Mouse (Mus musculus): ENCODE results near the gene Apom.

Apom gene

DNA sequence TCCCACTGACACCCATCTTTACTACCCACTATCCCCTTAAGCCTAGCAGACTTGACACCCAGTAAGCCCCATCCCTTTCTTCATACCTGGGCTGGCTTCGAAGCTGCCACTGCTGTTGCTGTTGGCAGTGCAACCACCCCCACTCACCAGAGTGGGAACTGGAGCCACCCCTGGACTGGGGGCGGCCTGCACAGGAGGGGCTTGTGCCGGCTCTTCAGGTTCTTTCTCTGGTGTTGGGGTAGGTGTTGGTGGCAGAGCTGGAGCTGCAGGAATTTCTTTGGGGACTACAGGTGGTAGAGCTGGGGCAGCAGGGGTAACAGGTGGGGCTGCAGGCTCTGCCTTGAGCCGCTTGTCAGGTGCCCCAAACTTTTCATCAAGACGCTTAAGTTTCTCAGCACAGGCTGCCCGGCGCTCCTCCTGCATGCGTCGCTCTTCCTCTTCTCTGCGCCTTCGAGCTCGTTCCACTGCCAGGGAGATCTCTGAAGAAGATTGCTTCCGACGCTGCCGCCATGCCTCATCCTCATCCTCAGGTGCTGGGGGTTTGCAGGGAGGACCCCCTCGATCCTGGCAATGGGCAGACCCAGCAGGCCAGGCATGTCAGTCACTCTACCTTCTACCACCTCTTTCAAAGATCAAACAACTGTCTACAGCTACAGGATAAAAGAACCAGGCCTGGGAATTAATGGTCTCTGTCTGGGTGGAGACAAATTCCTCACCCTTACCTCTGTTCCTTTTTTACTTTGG, 27.2 kb upstream of the Apom start:
- no peak for DNase-seq (ENCODE audit: low spot score in 2 of 2)

GRCm38 (mm10) chr17:35157661-35158175, 25.9 kb upstream of the Apom start:
- no peak for DNase-seq (ENCODE audit: low spot score in 2 of 2)

- no peak for DNase-seq (ENCODE audit: low spot score in 2 of 2)
These were observed 25.4 kb upstream of the Apom start for GRCm38 (mm10) chr17:35157254-35157653.

- no peak for DNase-seq (ENCODE audit: low spot score in 2 of 2)
These were observed 24.8 kb upstream of the Apom start for GRCm38 (mm10) chr17:35156461-35157200.

DNA sequence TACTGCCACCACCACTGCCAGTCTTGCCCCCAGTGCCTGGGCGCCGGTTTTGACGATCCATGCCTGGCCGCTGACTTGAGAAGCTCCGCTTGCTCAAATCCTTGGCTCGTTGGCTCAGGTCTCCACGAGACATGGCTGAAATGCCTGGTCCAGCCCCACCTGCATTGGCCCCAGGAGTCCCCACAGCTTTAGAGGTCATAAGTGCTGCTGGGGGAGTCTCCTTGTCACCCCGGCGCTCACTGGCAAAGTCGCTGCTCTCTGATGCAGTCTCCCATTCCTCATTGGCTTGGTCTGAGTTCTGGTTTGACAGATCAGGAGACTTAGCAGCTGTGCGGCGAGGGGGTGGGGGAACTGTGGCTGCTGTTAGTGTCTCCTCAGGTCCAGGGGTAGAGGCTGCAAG, 23.6 kb upstream of the Apom start:
- no peak for DNase-seq (ENCODE audit: low spot score in 2 of 2)

DNA sequence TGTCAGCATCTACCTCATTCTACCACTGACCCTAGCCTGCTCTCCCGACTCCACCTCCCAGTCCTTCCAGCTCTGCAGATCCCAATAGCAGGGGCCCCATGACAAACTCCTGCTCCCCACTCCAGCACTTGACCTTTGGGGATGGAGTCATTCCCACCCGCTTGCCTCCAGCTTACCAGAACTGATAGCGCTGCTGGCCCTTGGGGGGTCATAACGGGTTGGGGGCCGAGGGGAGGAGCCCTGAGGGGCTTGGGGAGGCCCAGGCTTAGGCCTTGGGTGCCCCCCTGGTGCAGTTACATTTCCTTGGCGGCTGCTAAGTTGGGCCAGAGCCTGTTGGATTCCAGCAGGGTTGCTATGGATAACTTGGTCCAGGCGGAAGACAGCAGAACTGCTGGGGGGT, 22.8 kb upstream of the Apom start:
- no peak for DNase-seq (ENCODE audit: low spot score in 2 of 2)

DNA sequence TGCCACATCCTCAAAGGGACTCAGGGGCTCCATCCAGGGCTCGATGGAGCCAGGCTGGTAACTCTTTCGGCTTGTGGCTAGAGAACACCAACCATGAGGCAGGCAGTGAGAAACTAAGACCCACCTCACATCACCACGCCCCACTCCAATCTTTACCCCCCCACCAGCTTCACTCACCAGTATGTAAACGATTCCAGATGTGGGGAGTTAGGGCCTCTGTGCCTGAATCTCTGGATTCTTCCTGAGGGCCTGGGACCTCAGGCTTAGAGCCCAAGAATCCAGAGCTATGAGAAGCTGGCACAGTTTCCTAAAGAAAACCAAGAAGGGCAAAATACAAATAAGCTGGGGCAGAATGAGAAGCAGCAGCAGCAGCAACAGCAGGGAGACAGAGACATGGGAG, 22.1 kb upstream of the Apom start:
- DNase-seq (ENCODE audit: low spot score in 2 of 2) = no peak

DNA sequence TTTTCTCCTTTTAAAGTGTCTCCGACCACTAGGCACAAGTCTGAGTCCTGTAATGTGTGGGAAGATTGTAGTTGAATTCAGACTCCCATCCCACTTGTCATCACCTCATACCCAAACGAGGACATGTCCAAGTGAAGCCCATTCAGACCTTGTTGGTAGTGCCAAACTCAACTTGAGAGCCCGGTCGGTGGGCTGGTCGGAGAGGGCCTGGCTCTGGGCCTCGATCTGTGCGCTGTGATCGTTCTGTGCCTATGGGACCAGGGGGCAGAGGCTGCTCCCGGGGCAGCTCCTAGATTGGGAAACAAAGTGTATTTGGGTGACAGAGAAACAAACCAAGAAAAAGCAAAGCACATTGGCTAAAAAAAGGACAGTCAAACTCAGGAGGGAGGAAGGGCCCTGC, 21.2 kb upstream of the Apom start:
- DNase-seq (ENCODE audit: low spot score in 2 of 2) = no peak

DNA sequence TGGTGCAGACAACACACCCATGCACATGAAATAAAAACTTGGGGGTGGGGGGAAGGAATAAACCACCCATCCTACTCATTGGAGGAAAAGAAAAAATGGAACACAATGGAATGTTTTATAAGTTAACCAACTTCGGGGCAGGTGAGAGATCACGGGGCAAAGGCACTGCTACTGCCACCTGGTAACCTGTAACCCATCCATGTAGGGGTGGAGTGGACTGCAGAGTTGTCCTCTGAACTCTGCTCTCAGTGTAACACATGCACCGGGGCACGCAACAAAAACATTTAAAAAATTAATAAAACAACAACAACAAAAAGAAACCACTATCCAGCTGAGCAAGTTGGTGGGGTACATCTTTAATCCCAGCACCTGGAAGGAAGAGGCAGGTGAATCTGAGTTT, 20.3 kb upstream of the Apom start:
- DNase-seq (ENCODE audit: low spot score in 2 of 2) = no peak

- DNase-seq (ENCODE audit: low spot score in 2 of 2) = no peak
These were observed 16.2 kb upstream of the Apom start for GRCm38 (mm10) chr17:35147922-35148639.

DNA sequence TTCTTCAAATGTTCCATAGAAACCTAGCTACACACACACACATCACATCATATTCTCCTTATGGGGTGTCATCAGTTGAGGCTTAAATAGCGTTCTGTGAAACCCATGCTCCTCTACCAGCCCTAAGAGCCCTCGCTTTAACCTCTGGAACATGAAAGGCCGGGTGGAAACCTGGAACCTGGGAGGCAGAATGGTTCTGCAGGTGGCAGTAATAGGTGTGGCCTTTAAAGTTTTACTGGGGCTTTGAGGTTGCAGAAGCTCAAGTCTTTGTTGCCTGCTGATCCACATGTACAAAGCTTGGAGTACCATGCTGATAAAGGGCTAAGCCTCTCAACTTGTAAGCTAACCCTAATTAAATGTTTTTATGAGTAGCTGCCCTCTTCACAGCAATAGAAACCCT, 15.5 kb upstream of the Apom start:
- DNase-seq (ENCODE audit: low spot score in 2 of 2) = no peak

DNA sequence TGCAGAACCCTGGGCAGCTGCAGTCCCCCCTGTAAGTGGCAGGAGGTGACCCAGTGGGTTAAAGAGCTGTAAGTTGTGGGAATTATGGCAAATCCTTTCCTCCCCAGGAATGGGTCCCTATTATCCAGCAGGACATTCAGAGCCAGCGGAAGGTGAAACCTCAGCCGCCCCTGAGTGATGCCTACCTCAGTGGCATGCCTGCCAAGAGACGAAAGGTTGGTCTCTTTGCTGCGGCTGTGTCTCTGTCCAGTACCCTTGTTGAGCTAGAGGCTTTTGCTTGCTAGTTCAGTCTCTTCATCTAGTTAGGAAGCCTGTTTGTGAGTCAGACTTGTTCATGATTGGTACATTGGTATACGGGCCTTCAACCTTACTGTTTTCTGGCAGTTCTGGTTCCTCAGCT, 14.3 kb upstream of the Apom start:
- DNase-seq (ENCODE audit: low spot score in 2 of 2) = no peak

DNA sequence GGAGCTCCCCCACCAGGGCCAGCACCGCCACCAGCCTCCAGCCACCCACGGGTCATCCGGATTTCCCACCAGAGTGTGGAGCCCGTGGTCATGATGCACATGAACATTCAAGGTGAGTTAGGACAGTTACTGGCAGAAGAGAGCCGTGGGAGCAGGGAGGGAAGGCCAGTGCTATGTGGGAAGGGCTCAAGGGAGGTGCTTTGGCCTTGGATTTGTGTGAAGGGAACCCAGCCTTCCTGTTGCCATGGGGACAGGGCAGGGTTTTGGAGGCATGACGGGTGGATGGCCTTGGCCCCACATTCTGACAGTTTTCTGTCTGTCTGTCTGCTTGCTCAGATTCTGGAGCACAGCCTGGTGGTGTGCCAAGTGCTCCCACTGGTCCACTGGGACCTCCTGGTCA, 10.1 kb upstream of the Apom start:
- DNase-seq (ENCODE audit: low spot score in 2 of 2) = no peak

DNA sequence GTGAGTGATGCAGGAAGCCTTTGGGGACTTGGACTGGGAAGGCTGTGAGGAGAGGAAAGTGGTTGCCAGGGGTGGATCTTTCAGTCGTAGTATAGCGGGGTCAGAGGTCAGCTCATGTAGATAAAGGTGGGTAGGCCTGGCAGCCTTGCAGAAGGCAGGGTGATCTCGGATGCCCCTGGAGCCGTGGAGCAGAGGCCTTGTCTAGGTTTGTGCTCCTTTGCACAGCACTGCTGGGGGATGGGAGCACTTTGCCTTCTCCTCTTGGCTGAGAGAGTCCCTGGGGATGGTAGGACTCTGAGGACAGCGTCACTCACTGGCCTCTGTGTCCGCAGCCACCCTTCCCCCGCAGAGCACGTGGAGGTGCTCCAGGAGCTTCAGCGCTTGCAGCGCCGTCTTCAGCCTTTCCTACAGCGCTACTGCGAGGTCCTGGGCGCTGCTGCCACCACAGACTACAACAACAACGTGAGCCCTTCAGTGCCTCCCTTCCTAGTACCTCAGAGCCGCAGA, 8.7 kb upstream of the Apom start:
- no peak for DNase-seq (ENCODE audit: low spot score in 2 of 2)

- DNase-seq (ENCODE audit: low spot score in 2 of 2) = no peak
These were observed 7.4 kb upstream of the Apom start for GRCm38 (mm10) chr17:35139269-35139668.

GRCm38 (mm10) chr17:35135591-35136320, 3.9 kb upstream of the Apom start:
- no peak for DNase-seq (ENCODE audit: low spot score in 2 of 2)

- peak; percentile 92 for DNase-seq (ENCODE audit: low spot score in 2 of 2)
These were observed 3.1 kb upstream of the Apom start, which contains the start of gene Bag6 for GRCm38 (mm10) chr17:35134801-35135590. Bag6 (plus strand) TSS chr17:35135178.

GRCm38 (mm10) chr17:35133517-35133916, 1.7 kb upstream of the Apom start:
- DNase-seq (ENCODE audit: low spot score in 2 of 2) = no peak

DNA sequence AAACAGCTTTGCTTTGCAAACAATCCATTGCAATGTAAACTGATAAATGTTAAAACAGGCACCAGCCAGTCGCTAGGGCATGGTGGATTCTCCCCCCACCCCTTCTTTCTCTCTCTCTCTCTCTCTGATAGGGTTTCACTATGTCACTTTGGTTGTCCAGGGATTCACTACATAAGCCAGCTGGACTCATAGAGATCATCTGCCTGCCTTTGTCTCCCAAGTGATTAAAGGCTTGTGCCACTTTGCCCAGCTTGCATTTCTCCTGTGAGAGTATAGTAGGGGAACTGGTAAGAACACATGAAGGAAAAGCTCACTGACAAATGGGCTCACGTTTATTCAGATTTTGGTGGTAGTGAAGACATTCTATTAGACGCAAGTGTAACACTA, 317 bp upstream of the Apom start:
- DNase-seq (ENCODE audit: low spot score in 2 of 2) = no peak

DNA sequence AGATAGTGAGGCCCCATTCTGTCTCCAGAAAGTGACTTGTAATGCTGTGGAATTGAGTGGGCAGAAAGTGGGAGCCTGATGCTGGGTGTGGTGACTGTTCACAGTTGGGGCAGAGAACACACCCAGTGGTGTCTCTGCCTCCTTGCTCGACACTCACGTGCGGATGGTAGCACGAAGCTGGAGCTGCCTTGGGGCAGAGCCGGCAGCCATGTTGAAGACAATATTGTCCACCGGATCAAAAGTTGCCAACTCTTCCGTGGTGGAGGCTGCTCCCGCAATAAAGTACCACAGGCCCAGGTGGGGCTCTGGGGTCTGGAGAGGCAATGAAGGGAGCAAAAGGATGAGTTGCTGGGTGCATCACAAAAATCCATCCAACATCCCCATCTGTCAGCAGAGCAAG, 812 bp downstream of the Apom start:
- no peak for DNase-seq (ENCODE audit: low spot score in 2 of 2)

GRCm38 (mm10) chr17:35128996-35129395, 2.9 kb downstream of the Apom start:
- DNase-seq (ENCODE audit: low spot score in 2 of 2) = no peak

Measured in urinary bladder, postnatal 36 days (tissue).